Mouse (Mus musculus) MEL (cell line): ENCODE data around the gene Cdc5l. TPM values are rescaled to one million over a fixed set of nuclear protein-coding genes. Genes with fewer than 3 reads are reported as not detected.

ENCODE experiments used
- DNase-seq: peaks from one replicate; pipeline ENCODE4 v3.0.0; 2011; ENCODE audit warnings: low read depth, low spot score
- H3K27ac ChIP-seq: 2 replicates; pipeline ENCODE4 v1.5.1; 2012; ENCODE audit warnings: low read depth, mild to moderate bottlenecking, control low read depth, low read length, moderate library complexity; ENCODE audit not compliant: control insufficient read depth
- H3K27me3 ChIP-seq, 2 experiments: fragments of 150-350 bp in 1 of 2; sonication (generic) in 1 of 2; 2 replicates each; pipeline ENCODE4 v1.6.1; 2012; ENCODE audit warnings: low read length in 2 of 2, mild to moderate bottlenecking in 2 of 2, improper control_type of control experiment in 1 of 2, moderate library complexity in 1 of 2; ENCODE audit not compliant: insufficient read depth in 2 of 2, control insufficient read depth in 1 of 2
- H3K36me3 ChIP-seq, 2 experiments: 2 replicates each; pipeline ENCODE4 v1.6.1; 2012 to 2014; ENCODE audit warnings: low read length in 2 of 2, improper control_type of control experiment in 1 of 2, inconsistent platforms in 1 of 2, mild to moderate bottlenecking in 1 of 2; ENCODE audit not compliant: insufficient read depth in 2 of 2, control insufficient read depth in 1 of 2
- H3K4me1 ChIP-seq, 2 experiments: fragments of 150-350 bp in 1 of 2; sonication (generic) in 1 of 2; 2 replicates each; pipeline ENCODE4 v1.6.1; 2012; ENCODE audit warnings: low read length in 2 of 2, improper control_type of control experiment in 1 of 2, mild to moderate bottlenecking in 1 of 2; ENCODE audit not compliant: insufficient read depth in 2 of 2, control insufficient read depth in 1 of 2
- H3K4me3 ChIP-seq, 2 experiments: fragments of 150-350 bp in 1 of 2; sonication (generic) in 1 of 2; 2 replicates each; pipeline ENCODE4 v1.5.1; 2012; ENCODE audit warnings: low read depth in 2 of 2, low read length in 2 of 2, mild to moderate bottlenecking in 2 of 2, moderate library complexity in 2 of 2, control low read depth in 1 of 2, improper control_type of control experiment in 1 of 2; ENCODE audit not compliant: control insufficient read depth in 1 of 2, insufficient read depth in 1 of 2
- H3K79me2 ChIP-seq: 2 replicates; pipeline ENCODE4 v1.6.1; 2012; ENCODE audit warnings: mild to moderate bottlenecking, low read length, moderate library complexity; ENCODE audit not compliant: control insufficient read depth, poor library complexity, insufficient read depth
- H3K9ac ChIP-seq: 2 replicates; pipeline ENCODE4 v1.6.1; 2012; ENCODE audit warnings: low read depth, mild to moderate bottlenecking, control low read depth, low read length, moderate library complexity; ENCODE audit not compliant: control insufficient read depth, poor library complexity, severe bottlenecking
- H3K9me3 ChIP-seq: fragments of 150-350 bp; sonication (generic); replicated peaks from 2 replicates; pipeline ENCODE4 v1.6.1; 2012; ENCODE audit warnings: mild to moderate bottlenecking, low read length, improper control_type of control experiment, moderate library complexity; ENCODE audit not compliant: insufficient read depth
- CHD2 ChIP-seq: IDR thresholded peaks from 2 replicates; pipeline ENCODE4 v1.6.1; 2011; ENCODE audit warnings: low read length, improper control_type of control experiment
- CTCF ChIP-seq, 3 experiments: IDR thresholded peaks in 2 of 3; conservative IDR thresholded peaks in 1 of 3; 2 replicates each; pipeline ENCODE4 v1.5.1; 2011 to 2012; ENCODE audit warnings: low read length in 3 of 3, low read depth in 2 of 3, mild to moderate bottlenecking in 2 of 3, improper control_type of control experiment in 1 of 3, inconsistent platforms in 1 of 3, mixed read lengths in 1 of 3, moderate library complexity in 1 of 3; ENCODE audit not compliant: control insufficient read depth in 1 of 3, insufficient read depth in 1 of 3, poor library complexity in 1 of 3, severe bottlenecking in 1 of 3
- E2F4 ChIP-seq: IDR thresholded peaks from 2 replicates; pipeline ENCODE4 v1.6.1; 2011; ENCODE audit warnings: low read depth, low read length, improper control_type of control experiment, borderline replicate concordance
- ETS1 ChIP-seq: IDR thresholded peaks from 2 replicates; pipeline ENCODE4 v1.6.1; 2012; ENCODE audit warnings: low read depth, mild to moderate bottlenecking, inconsistent platforms, low read length, improper control_type of control experiment, moderate library complexity
- GATA1 ChIP-seq: IDR thresholded peaks from 2 replicates; pipeline ENCODE4 v1.6.1; 2011; ENCODE audit warnings: low read depth, low read length, improper control_type of control experiment
- HCFC1 ChIP-seq: IDR thresholded peaks from 2 replicates; pipeline ENCODE4 v1.6.1; 2012; ENCODE audit warnings: low read depth, mild to moderate bottlenecking, inconsistent platforms, low read length, improper control_type of control experiment, moderate library complexity
- JUND ChIP-seq: IDR thresholded peaks from 2 replicates; pipeline ENCODE4 v1.6.1; 2011; ENCODE audit warnings: low read depth, mild to moderate bottlenecking, improper control_type of control experiment, low read length
- MAFK ChIP-seq: IDR thresholded peaks from 2 replicates; pipeline ENCODE4 v1.6.1; 2011; ENCODE audit warnings: low read depth, mild to moderate bottlenecking, low read length, improper control_type of control experiment, borderline replicate concordance
- MAX ChIP-seq: IDR thresholded peaks from 2 replicates; pipeline ENCODE4 v1.6.1; 2011; ENCODE audit warnings: low read length, improper control_type of control experiment
- MAZ ChIP-seq: IDR thresholded peaks from 2 replicates; pipeline ENCODE4 v1.6.1; 2012; ENCODE audit warnings: low read depth, mild to moderate bottlenecking, inconsistent platforms, low read length, improper control_type of control experiment
- MEF2A ChIP-seq: IDR thresholded peaks from 2 replicates; pipeline ENCODE4 v1.6.1; 2014; ENCODE audit warnings: low read depth, mild to moderate bottlenecking, inconsistent platforms, low read length, improper control_type of control experiment; ENCODE audit not compliant: poor library complexity, insufficient replicate concordance, severe bottlenecking; ENCODE audit errors: extremely low read depth
- MXI1 ChIP-seq: IDR thresholded peaks from 2 replicates; pipeline ENCODE4 v1.6.1; 2011; ENCODE audit warnings: mild to moderate bottlenecking, low read depth, low read length, improper control_type of control experiment
- MYB ChIP-seq: IDR thresholded peaks from 2 replicates; pipeline ENCODE4 v1.6.1; 2011; ENCODE audit warnings: mild to moderate bottlenecking, low read depth, low read length, improper control_type of control experiment
- MYC ChIP-seq: IDR thresholded peaks from 2 replicates; pipeline ENCODE4 v1.6.1; 2011; ENCODE audit warnings: low read depth, mild to moderate bottlenecking, low read length, improper control_type of control experiment, moderate library complexity
- POLR2A ChIP-seq, 2 experiments: IDR thresholded peaks; 2 replicates each; pipeline ENCODE4 v1.6.1; 2011 to 2012; ENCODE audit warnings: low read length in 2 of 2, mild to moderate bottlenecking in 2 of 2, control low read depth in 1 of 2, improper control_type of control experiment in 1 of 2, low read depth in 1 of 2, moderate library complexity in 1 of 2; ENCODE audit not compliant: control insufficient read depth in 1 of 2, insufficient read depth in 1 of 2, poor library complexity in 1 of 2
- POLR2AphosphoS5 ChIP-seq: IDR thresholded peaks from 2 replicates; pipeline ENCODE4 v1.6.1; 2012; ENCODE audit warnings: low read depth, borderline replicate concordance, mild to moderate bottlenecking, inconsistent platforms, low read length, moderate library complexity, mixed read lengths
- RAD21 ChIP-seq: IDR thresholded peaks from 2 replicates; pipeline ENCODE4 v1.6.1; 2011; ENCODE audit warnings: mild to moderate bottlenecking, low read depth, low read length, improper control_type of control experiment
- SIN3A ChIP-seq: IDR thresholded peaks from 2 replicates; pipeline ENCODE4 v1.6.1; 2012; ENCODE audit warnings: low read length, improper control_type of control experiment, inconsistent platforms
- TBP ChIP-seq: IDR thresholded peaks from 2 replicates; pipeline ENCODE4 v1.8.0; 2011; ENCODE audit warnings: low read depth, low read length, improper control_type of control experiment
- TCF12 ChIP-seq: IDR thresholded peaks from 2 replicates; pipeline ENCODE4 v1.6.1; 2014; ENCODE audit warnings: low read depth, mild to moderate bottlenecking, inconsistent platforms, low read length, improper control_type of control experiment, moderate library complexity
- USF2 ChIP-seq, 2 experiments: IDR thresholded peaks; 2 replicates each; pipeline ENCODE4 v1.6.1; 2011 to 2012; ENCODE audit warnings: improper control_type of control experiment in 2 of 2, low read length in 2 of 2, borderline replicate concordance in 1 of 2, inconsistent platforms in 1 of 2, low read depth in 1 of 2, mild to moderate bottlenecking in 1 of 2; ENCODE audit not compliant: insufficient read depth in 1 of 2
- ZKSCAN1 ChIP-seq: IDR thresholded peaks from 2 replicates; pipeline ENCODE4 v1.6.1; 2012; ENCODE audit warnings: low read depth, mild to moderate bottlenecking, inconsistent platforms, low read length, improper control_type of control experiment, moderate library complexity
- ZMIZ1 ChIP-seq: IDR thresholded peaks from 2 replicates; pipeline ENCODE4 v1.6.1; 2012; ENCODE audit warnings: low read depth, mild to moderate bottlenecking, inconsistent platforms, low read length, improper control_type of control experiment, moderate library complexity
- ZNF384 ChIP-seq: IDR thresholded peaks from 2 replicates; pipeline ENCODE4 v1.6.1; 2012; ENCODE audit warnings: low read depth, mild to moderate bottlenecking, inconsistent platforms, low read length, improper control_type of control experiment
- polyA plus RNA-seq, 2 experiments: library from polyadenylated mRNA; stranded (reverse) in 1 of 2; unstranded in 1 of 2; fragments of >175 nt in 1 of 2; fragments of >200 nt in 1 of 2; gene quantifications; 2 replicates each; pipeline versions ENCODE4 v1.2.1 to v1.2.4; 2012; ENCODE audit warnings: low replicate concordance in 2 of 2, low read depth in 1 of 2; ENCODE audit not compliant: insufficient read length in 2 of 2, insufficient read depth in 1 of 2, missing spikeins in 1 of 2
- total RNA-seq: library from RNA; depleted of rRNA; stranded (reverse); fragments of 300-350 nt; gene quantifications from 2 replicates; pipeline ENCODE4 v1.2.3, GENCODE M21; 2012

The Cdc5l gene
- total and polyA plus RNA-seq, 3 experiments = 69.9 to 89.0 TPM; not detected in 1

GRCm38 (mm10) chr17:45389896-45390295, 43.6 kb downstream of the Cdc5l start:
- no peaks in the 10 kb centered on the region for H3K79me2 ChIP-seq
- no peaks in the 10 kb centered on the region for H3K9me3 ChIP-seq
- peaks cover 0 to 26% of the 10 kb centered on the region in 2 experiments; a peak in 2 of 4 replicates for H3K36me3 ChIP-seq
- no peak overlapping the region for H3K9ac ChIP-seq
- H3K27me3 ChIP-seq = no peaks in the 10 kb centered on the region
- no peak for DNase-seq
- no peak overlapping the region for H3K4me3 ChIP-seq
- no peaks in the 10 kb centered on the region for H3K4me1 ChIP-seq
- H3K27ac ChIP-seq = no peak overlapping the region
- TF ChIP-seq POLR2AphosphoS5 (no peak), ZKSCAN1 (no peak), MYC (no peak), CTCF (IDR thresholded peaks at IDR 0.05 in 2 of 3, conservative IDR thresholded peaks at IDR 0.05 in 1 of 3; ENCODE audit: control insufficient read depth in 1 of 3, insufficient read depth in 1 of 3, low read depth in 2 of 3, low read length in 3 of 3, poor library complexity in 1 of 3, severe bottlenecking in 1 of 3) (no peak), TBP (no peak), SIN3A (no peak)

GRCm38 (mm10) chr17:45386986-45387385, 46.6 kb downstream of the Cdc5l start:
- H3K4me3 ChIP-seq = no peak overlapping the region
- H3K9ac ChIP-seq = no peak overlapping the region
- no peak overlapping the region for H3K27ac ChIP-seq
- no peaks in the 10 kb centered on the region for H3K27me3 ChIP-seq
- peaks cover 0 to 6% of the 10 kb centered on the region in 2 experiments; a peak in 1 of 4 replicates for H3K36me3 ChIP-seq
- no peaks in the 10 kb centered on the region for H3K9me3 ChIP-seq
- no peak for DNase-seq
- no peaks in the 10 kb centered on the region for H3K79me2 ChIP-seq
- no peak for TF ChIP-seq MAFK
- TF ChIP-seq HCFC1 = no peak
- no peak for TF ChIP-seq TBP
- TF ChIP-seq RAD21 = no peak
- TF ChIP-seq MXI1 = no peak
- no peak for TF ChIP-seq CHD2
- TF ChIP-seq MEF2A = no peak
- no peaks in the 10 kb centered on the region for H3K4me1 ChIP-seq

GRCm38 (mm10) chr17:45383305-45383704, 50.2 kb downstream of the Cdc5l start:
- H3K27ac ChIP-seq = no peak overlapping the region
- TF ChIP-seq POLR2AphosphoS5 (no peak), MEF2A (no peak), ZMIZ1 (no peak), CTCF (IDR thresholded peaks at IDR 0.05 in 2 of 3, conservative IDR thresholded peaks at IDR 0.05 in 1 of 3; ENCODE audit: control insufficient read depth in 1 of 3, insufficient read depth in 1 of 3, low read depth in 2 of 3, low read length in 3 of 3, poor library complexity in 1 of 3, severe bottlenecking in 1 of 3) (no peak), POLR2A (IDR thresholded peaks at IDR 0.05; ENCODE audit: control insufficient read depth in 1 of 2, insufficient read depth in 1 of 2, low read depth in 1 of 2, low read length in 2 of 2, poor library complexity in 1 of 2) (no peak), TCF12 (no peak), MAZ (no peak), CHD2 (no peak), JUND (no peak), ZKSCAN1 (no peak), ETS1 (no peak), SIN3A (no peak), MAX (no peak), GATA1 (no peak), ZNF384 (no peak), USF2 (IDR thresholded peaks at IDR 0.05; ENCODE audit: borderline replicate concordance in 1 of 2, insufficient read depth in 1 of 2, low read depth in 1 of 2, low read length in 2 of 2) (no peak), E2F4 (no peak), MYB (no peak), RAD21 (no peak)
- H3K9ac ChIP-seq = no peak overlapping the region
- no peak for DNase-seq
- H3K4me3 ChIP-seq = no peak overlapping the region
- peaks cover 0 to 3% of the 10 kb centered on the region in 2 experiments; a peak in 1 of 4 replicates for H3K36me3 ChIP-seq
- H3K27me3 ChIP-seq = no peaks in the 10 kb centered on the region
- no peaks in the 10 kb centered on the region for H3K4me1 ChIP-seq
- H3K9me3 ChIP-seq = no peaks in the 10 kb centered on the region
- no peaks in the 10 kb centered on the region for H3K79me2 ChIP-seq
